Mouse (Mus musculus) heart, embryonic 10.5 days (tissue): Measurements from ENCODE around the gene Fbxl8. TPM values are rescaled to one million over a fixed set of nuclear protein-coding genes. Genes with fewer than 3 reads are reported as not detected.

ENCODE experiments used
- DNase-seq: peaks from one replicate; pipeline ENCODE4 v3.0.0-alpha.2; 2017; ENCODE audit warnings: low spot score
- H3K27ac ChIP-seq: fragments of 300-500 bp; sonication (generic); 2 replicates; pipeline ENCODE4 v1.5.1; 2016; ENCODE audit warnings: mild to moderate bottlenecking
- H3K27me3 ChIP-seq: fragments of 300-500 bp; sonication (generic); 2 replicates; pipeline ENCODE4 v1.6.1; 2016; ENCODE audit warnings: mild to moderate bottlenecking; ENCODE audit not compliant: poor library complexity, insufficient read depth, severe bottlenecking
- H3K36me3 ChIP-seq: fragments of 300-500 bp; sonication (generic); 2 replicates; pipeline ENCODE4 v1.6.1; 2016; ENCODE audit warnings: mild to moderate bottlenecking, moderate library complexity
- H3K4me1 ChIP-seq: fragments of 300-500 bp; sonication (generic); 2 replicates; pipeline ENCODE4 v1.6.1; 2016; ENCODE audit warnings: mild to moderate bottlenecking
- H3K4me3 ChIP-seq: fragments of 300-500 bp; sonication (generic); 2 replicates; pipeline ENCODE4 v1.5.1; 2016; ENCODE audit warnings: mild to moderate bottlenecking, moderate library complexity
- H3K9me3 ChIP-seq: fragments of 300-500 bp; sonication (generic); 2 replicates; pipeline ENCODE4 v1.6.1; 2016; ENCODE audit warnings: mild to moderate bottlenecking, moderate library complexity
- WGBS: fragments of 180-500 bp; shearing (Covaris S2); methylation state at CpG from one replicate; pipeline ENCODE4 v1.1.7; 2016; 5-methylcytosine and 5-hydroxymethylcytosine counted together
- microRNA counts: library from miRNA; unstranded; fragments of <30 nt; microRNA quantifications from one replicate; lab custom pipeline; 2017
- microRNA-seq: library from miRNA; unstranded; fragments of <30 nt; microRNA quantifications from one replicate; pipeline ENCODE4, GENCODE M21; 2017
- polyA plus RNA-seq: library from polyadenylated mRNA; unstranded; fragments of >200 nt; fragmentation: Nextera tagmentation; extraction: Ambion mirVana; gene quantifications from 2 replicates; pipeline ENCODE4 v1.2.1, GENCODE M21; 2016

Fbxl8 gene
- polyA plus RNA-seq, 1 experiment from 2014 or later: 2.4 TPM

DNA sequence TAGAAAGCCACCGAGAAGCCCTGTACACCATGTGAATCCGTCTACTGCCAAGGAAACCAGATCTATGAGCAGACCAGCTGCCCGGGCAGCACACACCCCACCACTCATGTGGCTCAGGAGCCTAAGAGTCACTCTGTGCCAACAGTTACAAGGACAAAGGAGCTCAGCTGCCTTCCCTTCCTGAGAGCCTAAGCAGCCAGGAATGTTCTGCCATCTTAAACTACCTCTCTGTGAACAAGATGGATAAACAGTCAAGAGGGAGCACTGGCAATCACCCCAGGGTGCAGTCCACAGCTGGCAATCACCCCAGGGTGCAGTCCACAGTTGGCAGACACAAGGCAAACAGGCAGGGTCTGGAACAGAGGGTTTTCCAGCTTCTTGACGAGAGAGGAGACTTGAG, 53.5 kb downstream of the Fbxl8 start:
- no peak for DNase-seq
- 89% methylated on average over 4 of the region's 4 CpGs for WGBS
- H3K27ac ChIP-seq: no peak overlapping the region
- no peak overlapping the region for H3K4me3 ChIP-seq
- no peaks in the 10 kb centered on the region for H3K27me3 ChIP-seq
- peaks cover 24% of the 10 kb centered on the region; the same call in 1 of the 2 replicates for H3K4me1 ChIP-seq
- peaks cover 61% of the 10 kb centered on the region for H3K36me3 ChIP-seq
- H3K9me3 ChIP-seq: no peaks in the 10 kb centered on the region

GRCm38 (mm10) chr8:105318662-105319190, 54.3 kb downstream of the Fbxl8 start:
- Histone ChIP-seq H3K27me3 (no peaks in the 10 kb centered on the region), H3K27ac (no peak overlapping the region), H3K36me3 (peaks cover 57% of the 10 kb centered on the region), H3K4me1 (peaks cover 21% of the 10 kb centered on the region; the same call in 1 of the 2 replicates), H3K9me3 (no peaks in the 10 kb centered on the region), H3K4me3 (no peak overlapping the region)
- 79% methylated on average over 11 of the region's 11 CpGs for WGBS
- DNase-seq: no peak

MicroRNAs encoded within 50 kb of the gene (microRNA counts, 519-probe panel; counts per million panel counts)
- microRNA mmu-miR-328 (lab: Ali Mortazavi, UCI): not detected

Small RNA genes within 50 kb of the gene (microRNA-seq; reads per million reads assigned to microRNA genes)
- gene Gm27320: not detected
- 251 reads per million, percentile 61 among the genes with 10 or more reads in this experiment for gene Mir328

Other genes starting within 250 kb of the Fbxl8 start
- gene Ces3a, start 216.0 kb upstream of the Fbxl8 start, polyA plus RNA-seq: not detected in 2 replicates
- 0.15 TPM in 1 of 2 replicates, not detected in the other for gene Ces3b, start 180.9 kb upstream of the Fbxl8 start, polyA plus RNA-seq
- not detected in 2 replicates for gene Ces4a, start 132.8 kb upstream of the Fbxl8 start, polyA plus RNA-seq
- 47.5 and 59.6 TPM in 2 replicates for gene Cbfb, start 94.0 kb upstream of the Fbxl8 start, polyA plus RNA-seq
- gene D230025D16Rik, start 39.5 kb upstream of the Fbxl8 start, polyA plus RNA-seq: 19.3 and 20.7 TPM in 2 replicates
- 7.6 and 8.1 TPM in 2 replicates for gene B3gnt9, start 9.5 kb upstream of the Fbxl8 start, polyA plus RNA-seq
- 19.0 and 19.4 TPM in 2 replicates for gene Tradd, start within 50 bp of the Fbxl8 start, polyA plus RNA-seq
- 0.16 TPM in 1 of 2 replicates, not detected in the other for gene Hsf4, start 5.2 kb downstream of the Fbxl8 start, polyA plus RNA-seq
- 1.2 and 1.3 TPM in 2 replicates for gene Nol3, start 11.5 kb downstream of the Fbxl8 start, polyA plus RNA-seq
- gene 4931428F04Rik, start 25.2 kb downstream of the Fbxl8 start, polyA plus RNA-seq: 7.4 and 8.6 TPM in 2 replicates
- gene Exoc3l, start 31.5 kb downstream of the Fbxl8 start, polyA plus RNA-seq: 16.7 and 18.9 TPM in 2 replicates
- 91.4 and 114 TPM in 2 replicates for gene E2f4, start 33.0 kb downstream of the Fbxl8 start, polyA plus RNA-seq
- gene Elmo3, start 41.0 kb downstream of the Fbxl8 start, polyA plus RNA-seq: 3.9 and 4.4 TPM in 2 replicates
- 1.5 and 1.9 TPM in 2 replicates for gene Lrrc29, start 61.6 kb downstream of the Fbxl8 start, polyA plus RNA-seq
- gene Tmem208, start 61.7 kb downstream of the Fbxl8 start, polyA plus RNA-seq: 99.6 and 101 TPM in 2 replicates
- 2.1 and 3.0 TPM in 2 replicates for gene Fhod1, start 83.3 kb downstream of the Fbxl8 start, polyA plus RNA-seq
- gene Slc9a5, start 84.2 kb downstream of the Fbxl8 start, polyA plus RNA-seq: 1.8 and 2.4 TPM in 2 replicates
- gene Plekhg4, start 108.6 kb downstream of the Fbxl8 start, polyA plus RNA-seq: 0.12 and 0.44 TPM in 2 replicates
- gene Kctd19, start 148.9 kb downstream of the Fbxl8 start, polyA plus RNA-seq: not detected in 2 replicates
- gene Lrrc36, start 148.9 kb downstream of the Fbxl8 start, polyA plus RNA-seq: 0.09 TPM in 1 of 2 replicates, not detected in the other
- gene Tppp3, start 206.9 kb downstream of the Fbxl8 start, polyA plus RNA-seq: 25.5 and 28.4 TPM in 2 replicates
- gene Zdhhc1, start 232.3 kb downstream of the Fbxl8 start, polyA plus RNA-seq: 16.1 and 21.6 TPM in 2 replicates